Mouse (Mus musculus): Measurements from ENCODE around the gene Pltp. TPM values are rescaled to one million over a fixed set of nuclear protein-coding genes. Genes with fewer than 3 reads are reported as not detected.

Pltp gene
- polyA plus RNA-seq (2015; fragmentation: Nextera tagmentation; extraction: Ambion mirVana), result 193 and 203 TPM in 2 replicates

DNA sequence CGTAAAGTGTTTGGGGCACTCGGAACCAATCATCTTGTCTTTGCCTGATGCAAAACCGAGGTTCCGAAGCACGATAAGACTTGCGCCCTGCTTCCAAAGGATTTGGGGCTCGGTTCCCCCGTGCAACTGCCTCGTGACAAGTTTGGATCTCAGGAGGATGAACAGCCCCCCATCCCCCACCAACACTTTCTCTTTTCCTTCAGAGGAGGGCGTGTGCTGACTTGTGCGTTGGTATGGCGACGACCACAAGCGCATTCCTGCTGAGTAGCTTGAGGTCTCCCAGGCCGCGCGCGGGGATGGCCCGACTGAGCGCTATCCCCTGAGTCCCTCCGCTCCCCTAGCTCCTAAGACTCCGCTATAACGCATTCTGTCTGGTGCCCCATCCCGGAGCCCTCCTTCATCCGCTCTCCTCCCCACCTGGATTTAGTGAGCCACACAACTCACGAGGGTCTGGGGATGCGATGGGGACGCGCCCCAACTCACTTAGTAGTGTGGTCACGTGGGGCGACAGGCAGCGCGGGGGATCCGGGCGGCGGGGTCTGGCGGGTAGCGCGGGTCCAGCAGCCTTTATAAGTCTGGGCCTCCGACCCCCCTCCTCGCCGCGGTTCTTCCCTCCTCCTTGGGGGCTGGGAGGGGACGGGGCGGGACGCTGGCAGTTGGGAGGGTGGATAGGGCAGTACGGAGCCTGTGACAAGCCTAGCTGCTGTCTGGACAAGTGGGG, at the start of gene Pltp:
Gene Pltp (minus strand): TSS at position 611 of the 721 bp plus-strand sequence.
- H3K4me3 ChIP-seq (ENCODE audit: low read length), result peak within 1 kb of the TSS; percentile 64
- peak within 1 kb of the TSS; percentile 49 for H3K27ac ChIP-seq (ENCODE audit: low read length)
- H3K9me3 ChIP-seq (ENCODE audit: control insufficient read depth, low read length), result no peaks in the 10 kb centered on the region
- WGBS, result under 1% methylated on average over 47 of the region's 47 CpGs
- H3K4me1 ChIP-seq (replicated peaks; ENCODE audit: control insufficient read depth, insufficient read depth, low read length), result peaks cover 46% of the 10 kb centered on the region
- peak within 1 kb of the TSS; percentile 70 for H3K9ac ChIP-seq (ENCODE audit: low read length)
- ATAC-seq (ENCODE audit: low read depth), result peak; percentile 78
- peak within 1 kb of the TSS; percentile 72 for H3K4me2 ChIP-seq (ENCODE audit: low read depth, low read length)
- H3K27me3 ChIP-seq (ENCODE audit: control insufficient read depth, insufficient read depth, low read depth, low read length), result no peaks in the 10 kb centered on the region
- H3K36me3 ChIP-seq (ENCODE audit: control insufficient read depth, insufficient read depth, low read length), result no peaks in the 10 kb centered on the region

DNA sequence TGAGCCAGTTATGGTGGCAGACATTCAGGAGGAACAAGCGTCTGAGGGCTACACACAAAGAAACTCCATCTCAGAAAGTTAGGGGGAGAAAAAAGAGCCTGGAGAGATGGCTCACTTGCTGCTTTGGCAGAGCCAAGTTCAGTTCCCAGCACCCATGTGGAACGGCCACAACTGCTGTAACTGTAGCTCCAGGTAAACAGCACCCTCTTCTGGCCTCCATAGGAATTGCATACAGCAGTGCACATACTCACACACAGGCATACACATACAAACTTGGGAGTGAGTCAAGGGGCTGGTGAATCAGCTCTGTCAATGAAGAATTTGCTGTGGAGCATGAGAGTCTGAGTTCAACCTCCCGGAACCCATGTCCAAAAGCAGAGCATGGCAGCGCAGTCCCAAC, 48.6 kb upstream of the Pltp start:
- Histone ChIP-seq H3K36me3 (ENCODE audit: control insufficient read depth, insufficient read depth, low read length) (peaks cover 60% of the 10 kb centered on the region), H3K9ac (ENCODE audit: low read length) (no peak overlapping the region), H3K4me3 (ENCODE audit: low read length) (no peak overlapping the region), H3K9me3 (ENCODE audit: control insufficient read depth, low read length) (peaks cover 6% of the 10 kb centered on the region), H3K27ac (ENCODE audit: low read length) (no peak overlapping the region), H3K27me3 (ENCODE audit: control insufficient read depth, insufficient read depth, low read depth, low read length) (no peaks in the 10 kb centered on the region), H3K4me2 (ENCODE audit: low read depth, low read length) (no peak overlapping the region), H3K4me1 (replicated peaks; ENCODE audit: control insufficient read depth, insufficient read depth, low read length) (peaks cover 8% of the 10 kb centered on the region)
- ATAC-seq (ENCODE audit: low read depth), result no peak
- 94% methylated on average over 4 of the region's 4 CpGs for WGBS

DNA sequence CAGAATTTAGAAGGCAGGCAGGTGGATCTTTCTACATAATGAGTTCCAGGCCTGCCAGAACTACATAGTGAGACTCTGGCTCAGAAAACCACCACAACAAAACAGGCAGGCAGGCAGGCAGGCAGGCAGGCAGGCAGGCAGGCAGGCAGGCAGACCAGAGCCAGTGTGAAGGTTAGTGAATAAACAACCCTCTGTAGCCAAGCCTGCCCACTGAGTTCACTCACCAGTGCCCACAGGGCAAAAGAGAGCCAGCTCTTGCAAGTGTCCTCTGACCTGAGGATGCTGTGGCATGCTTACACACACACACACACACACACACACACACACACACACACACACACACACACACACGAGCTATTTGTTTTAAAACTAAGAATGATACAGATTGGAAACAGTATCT, 46.0 kb upstream of the Pltp start:
- no peak for ATAC-seq (ENCODE audit: low read depth)
- whole genome bisulfite sequencing, result 33% methylated on average over 1 of the region's 1 CpGs
- Histone ChIP-seq H3K4me1 (replicated peaks; ENCODE audit: control insufficient read depth, insufficient read depth, low read length) (no peaks in the 10 kb centered on the region), H3K4me2 (ENCODE audit: low read depth, low read length) (no peak overlapping the region), H3K27me3 (ENCODE audit: control insufficient read depth, insufficient read depth, low read depth, low read length) (no peaks in the 10 kb centered on the region), H3K9ac (ENCODE audit: low read length) (no peak overlapping the region), H3K36me3 (ENCODE audit: control insufficient read depth, insufficient read depth, low read length) (peaks cover 74% of the 10 kb centered on the region), H3K27ac (ENCODE audit: low read length) (no peak overlapping the region), H3K4me3 (ENCODE audit: low read length) (no peak overlapping the region), H3K9me3 (ENCODE audit: control insufficient read depth, low read length) (peaks cover 6% of the 10 kb centered on the region)

DNA sequence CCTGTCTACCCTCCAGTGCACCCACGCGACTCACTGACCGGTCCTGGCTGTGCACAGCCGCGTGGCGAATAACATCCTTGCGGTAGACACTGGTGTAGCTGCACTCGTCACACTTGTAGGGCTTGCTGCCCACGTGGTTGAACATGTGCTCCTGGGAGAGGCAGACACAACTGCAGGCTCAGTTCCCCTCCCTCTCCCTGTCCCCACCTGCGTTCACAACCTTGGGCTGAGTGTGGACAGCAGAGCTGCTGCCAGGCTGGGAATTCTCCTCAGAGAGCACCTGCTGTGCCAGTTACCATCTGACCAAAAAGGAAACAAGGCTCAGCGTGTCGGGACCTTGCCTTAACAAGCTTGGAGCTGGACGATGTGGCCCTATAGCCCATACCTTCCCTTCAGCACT, 43.9 kb upstream of the Pltp start:
- H3K27ac ChIP-seq (ENCODE audit: low read length), result no peak overlapping the region
- no peak for ATAC-seq (ENCODE audit: low read depth)
- no peak overlapping the region for H3K4me3 ChIP-seq (ENCODE audit: low read length)
- H3K9me3 ChIP-seq (ENCODE audit: control insufficient read depth, low read length), result peaks cover 6% of the 10 kb centered on the region
- H3K4me1 ChIP-seq (replicated peaks; ENCODE audit: control insufficient read depth, insufficient read depth, low read length), result no peaks in the 10 kb centered on the region
- no peak overlapping the region for H3K9ac ChIP-seq (ENCODE audit: low read length)
- 90% methylated on average over 13 of the region's 13 CpGs for WGBS
- H3K27me3 ChIP-seq (ENCODE audit: control insufficient read depth, insufficient read depth, low read depth, low read length), result no peaks in the 10 kb centered on the region
- no peak overlapping the region for H3K4me2 ChIP-seq (ENCODE audit: low read depth, low read length)
- peaks cover 69% of the 10 kb centered on the region for H3K36me3 ChIP-seq (ENCODE audit: control insufficient read depth, insufficient read depth, low read length)

DNA sequence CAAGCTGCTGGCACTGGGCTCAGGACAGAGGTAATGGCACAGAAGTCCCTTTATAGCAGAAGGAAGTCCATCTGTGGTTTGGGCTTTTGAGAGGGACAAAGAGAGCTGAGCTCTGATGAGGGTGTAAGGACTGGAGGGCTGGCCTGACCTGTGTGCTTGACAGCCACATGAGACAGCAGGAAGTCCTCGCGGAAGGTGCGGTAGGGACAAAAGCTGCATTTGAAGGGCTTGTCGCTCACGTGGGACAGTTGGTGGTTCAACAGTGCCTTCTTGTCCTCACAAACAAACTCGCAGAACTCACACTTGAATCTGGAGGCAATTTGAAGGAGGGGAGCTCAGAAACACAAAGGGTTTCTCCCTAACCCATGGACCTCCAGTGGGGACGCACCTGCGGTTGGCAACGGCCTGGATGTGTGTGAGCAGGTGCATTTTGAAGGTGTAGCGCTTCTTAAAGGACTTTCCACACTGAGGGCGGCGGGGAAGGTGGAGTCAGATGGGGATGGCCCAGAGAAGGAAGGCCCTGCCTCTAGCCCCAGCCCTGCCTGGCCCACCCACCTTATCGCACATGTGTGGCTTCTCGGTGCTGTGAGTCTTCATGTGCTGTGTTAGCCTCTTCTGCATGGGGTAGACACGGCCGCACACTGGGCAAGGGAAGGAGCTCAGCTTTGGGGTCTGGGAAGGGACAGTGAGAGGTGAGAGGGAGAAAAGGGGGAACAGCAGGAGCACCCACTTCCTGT, 42.4 kb upstream of the Pltp start:
- H3K9me3 ChIP-seq (ENCODE audit: control insufficient read depth, low read length), result no peaks in the 10 kb centered on the region
- no peak overlapping the region for H3K4me2 ChIP-seq (ENCODE audit: low read depth, low read length)
- H3K36me3 ChIP-seq (ENCODE audit: control insufficient read depth, insufficient read depth, low read length), result peaks cover 67% of the 10 kb centered on the region
- no peak for ATAC-seq (ENCODE audit: low read depth)
- 90% methylated on average over 16 of the region's 16 CpGs for WGBS
- H3K4me3 ChIP-seq (ENCODE audit: low read length), result no peak overlapping the region
- no peaks in the 10 kb centered on the region for H3K4me1 ChIP-seq (replicated peaks; ENCODE audit: control insufficient read depth, insufficient read depth, low read length)
- H3K27ac ChIP-seq (ENCODE audit: low read length), result no peak overlapping the region
- H3K9ac ChIP-seq (ENCODE audit: low read length), result no peak overlapping the region
- H3K27me3 ChIP-seq (ENCODE audit: control insufficient read depth, insufficient read depth, low read depth, low read length), result no peaks in the 10 kb centered on the region

DNA sequence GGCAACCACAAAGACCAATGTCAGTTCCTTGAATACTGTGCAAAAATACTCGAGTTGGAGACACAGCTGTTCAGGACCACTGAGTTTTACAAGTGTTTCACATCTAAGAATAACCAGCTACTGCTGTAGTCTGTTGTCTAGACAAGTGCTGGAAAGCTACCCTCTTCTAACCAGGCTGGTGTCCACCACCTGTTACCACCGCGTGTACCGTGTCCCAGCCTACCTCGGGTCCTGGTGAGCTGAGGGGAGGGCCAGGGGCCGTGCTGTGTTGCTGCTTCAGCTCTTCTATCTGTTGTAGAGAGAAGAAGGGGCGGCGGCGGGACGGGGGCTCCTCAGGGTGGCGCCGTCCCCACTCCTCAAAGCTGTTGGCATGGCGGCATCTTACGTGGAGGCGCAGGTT, 41.5 kb upstream of the Pltp start:
- Histone ChIP-seq H3K9me3 (ENCODE audit: control insufficient read depth, low read length) (no peaks in the 10 kb centered on the region), H3K9ac (ENCODE audit: low read length) (no peak overlapping the region), H3K36me3 (ENCODE audit: control insufficient read depth, insufficient read depth, low read length) (peaks cover 65% of the 10 kb centered on the region), H3K27ac (ENCODE audit: low read length) (no peak overlapping the region), H3K4me3 (ENCODE audit: low read length) (no peak overlapping the region), H3K27me3 (ENCODE audit: control insufficient read depth, insufficient read depth, low read depth, low read length) (no peaks in the 10 kb centered on the region), H3K4me1 (replicated peaks; ENCODE audit: control insufficient read depth, insufficient read depth, low read length) (no peaks in the 10 kb centered on the region), H3K4me2 (ENCODE audit: low read depth, low read length) (no peak overlapping the region)
- WGBS, result 93% methylated on average over 15 of the region's 15 CpGs
- ATAC-seq (ENCODE audit: low read depth), result no peak

DNA sequence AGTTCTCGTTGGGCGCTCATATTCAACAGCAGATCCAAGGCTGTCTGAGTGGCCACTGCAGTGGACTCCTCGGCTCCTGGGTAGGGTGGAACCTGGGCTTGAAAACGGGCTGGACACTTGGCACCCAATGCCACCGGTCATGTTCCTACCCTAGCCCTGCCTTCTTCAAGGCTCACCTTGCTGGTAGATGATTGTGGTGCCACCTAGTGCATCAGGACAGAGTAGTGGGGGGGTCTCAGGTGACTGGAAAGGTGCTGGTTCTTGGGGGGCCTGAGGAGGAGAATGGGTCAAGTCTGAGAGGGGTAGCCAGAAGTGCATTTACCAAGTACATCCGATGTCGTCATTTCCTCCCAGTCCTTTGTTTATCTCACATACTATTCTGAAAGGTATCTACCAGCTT, 40.5 kb upstream of the Pltp start:
- no peak for ATAC-seq (ENCODE audit: low read depth)
- WGBS, result 89% methylated on average over 7 of the region's 7 CpGs
- no peak overlapping the region for H3K27ac ChIP-seq (ENCODE audit: low read length)
- no peaks in the 10 kb centered on the region for H3K4me1 ChIP-seq (replicated peaks; ENCODE audit: control insufficient read depth, insufficient read depth, low read length)
- peaks cover 75% of the 10 kb centered on the region for H3K36me3 ChIP-seq (ENCODE audit: control insufficient read depth, insufficient read depth, low read length)
- H3K9ac ChIP-seq (ENCODE audit: low read length), result no peak overlapping the region
- no peaks in the 10 kb centered on the region for H3K9me3 ChIP-seq (ENCODE audit: control insufficient read depth, low read length)
- H3K4me2 ChIP-seq (ENCODE audit: low read depth, low read length), result no peak overlapping the region
- no peaks in the 10 kb centered on the region for H3K27me3 ChIP-seq (ENCODE audit: control insufficient read depth, insufficient read depth, low read depth, low read length)
- no peak overlapping the region for H3K4me3 ChIP-seq (ENCODE audit: low read length)

DNA sequence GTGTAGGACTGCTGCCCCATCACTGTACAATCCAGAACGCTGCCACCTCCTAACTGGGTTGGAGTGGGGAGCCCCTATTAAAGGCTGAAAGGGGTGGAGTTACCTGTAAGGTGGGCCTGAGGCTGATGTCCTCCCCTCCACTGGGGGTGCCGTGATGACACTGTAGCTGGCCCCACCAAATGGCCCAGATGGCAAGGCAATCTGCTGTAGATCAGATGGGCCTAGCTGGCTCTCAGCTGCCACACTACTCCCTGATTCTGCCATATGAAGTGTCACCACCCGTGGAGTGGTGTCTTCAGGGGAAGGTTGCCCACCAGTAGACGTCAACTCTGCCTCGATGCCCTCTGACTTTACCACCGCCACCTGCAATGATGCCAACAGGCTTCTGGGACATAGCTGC, 38.4 kb upstream of the Pltp start:
- ATAC-seq (ENCODE audit: low read depth), result no peak
- Histone ChIP-seq H3K9me3 (ENCODE audit: control insufficient read depth, low read length) (no peaks in the 10 kb centered on the region), H3K4me2 (ENCODE audit: low read depth, low read length) (no peak overlapping the region), H3K4me1 (replicated peaks; ENCODE audit: control insufficient read depth, insufficient read depth, low read length) (no peaks in the 10 kb centered on the region), H3K27me3 (ENCODE audit: control insufficient read depth, insufficient read depth, low read depth, low read length) (no peaks in the 10 kb centered on the region), H3K9ac (ENCODE audit: low read length) (no peak overlapping the region), H3K27ac (ENCODE audit: low read length) (no peak overlapping the region), H3K4me3 (ENCODE audit: low read length) (no peak overlapping the region), H3K36me3 (ENCODE audit: control insufficient read depth, insufficient read depth, low read length) (peaks cover 80% of the 10 kb centered on the region)
- WGBS, result 88% methylated on average over 6 of the region's 6 CpGs

DNA sequence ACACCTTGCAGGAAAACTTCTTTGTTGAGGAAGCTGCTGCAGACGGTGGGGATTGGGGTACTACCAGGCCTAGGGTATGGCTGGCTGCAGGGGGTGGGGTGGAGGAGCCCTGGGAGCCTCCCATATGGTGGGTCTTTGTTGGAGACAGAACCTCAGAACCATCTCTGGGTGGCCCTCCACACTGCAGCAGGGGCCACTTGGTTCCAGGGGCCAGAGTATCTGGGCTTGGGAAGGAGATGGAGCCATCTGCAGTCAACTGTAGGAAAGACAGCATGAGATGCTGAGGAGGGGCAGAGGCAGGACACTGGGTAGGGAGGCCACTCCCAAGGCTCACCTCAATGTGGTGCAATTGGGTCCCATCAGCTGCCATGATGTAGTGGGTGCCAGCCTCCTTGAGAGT, 37.1 kb upstream of the Pltp start:
- no peak for ATAC-seq (ENCODE audit: low read depth)
- 67% methylated on average over 1 of the region's 1 CpGs for WGBS
- H3K4me1 ChIP-seq (replicated peaks; ENCODE audit: control insufficient read depth, insufficient read depth, low read length), result no peaks in the 10 kb centered on the region

More for the DNA sequence above, 37.1 kb upstream of the Pltp start:
- H3K9me3 ChIP-seq (ENCODE audit: control insufficient read depth, low read length), result no peaks in the 10 kb centered on the region
- no peaks in the 10 kb centered on the region for H3K27me3 ChIP-seq (ENCODE audit: control insufficient read depth, insufficient read depth, low read depth, low read length)
- no peak overlapping the region for H3K9ac ChIP-seq (ENCODE audit: low read length)
- H3K4me3 ChIP-seq (ENCODE audit: low read length), result no peak overlapping the region
- H3K4me2 ChIP-seq (ENCODE audit: low read depth, low read length), result no peak overlapping the region
- H3K36me3 ChIP-seq (ENCODE audit: control insufficient read depth, insufficient read depth, low read length), result peaks cover 81% of the 10 kb centered on the region
- no peak overlapping the region for H3K27ac ChIP-seq (ENCODE audit: low read length)
